ENCODE assay signal across 25 mouse cellular contexts in the genomic region with DNA sequence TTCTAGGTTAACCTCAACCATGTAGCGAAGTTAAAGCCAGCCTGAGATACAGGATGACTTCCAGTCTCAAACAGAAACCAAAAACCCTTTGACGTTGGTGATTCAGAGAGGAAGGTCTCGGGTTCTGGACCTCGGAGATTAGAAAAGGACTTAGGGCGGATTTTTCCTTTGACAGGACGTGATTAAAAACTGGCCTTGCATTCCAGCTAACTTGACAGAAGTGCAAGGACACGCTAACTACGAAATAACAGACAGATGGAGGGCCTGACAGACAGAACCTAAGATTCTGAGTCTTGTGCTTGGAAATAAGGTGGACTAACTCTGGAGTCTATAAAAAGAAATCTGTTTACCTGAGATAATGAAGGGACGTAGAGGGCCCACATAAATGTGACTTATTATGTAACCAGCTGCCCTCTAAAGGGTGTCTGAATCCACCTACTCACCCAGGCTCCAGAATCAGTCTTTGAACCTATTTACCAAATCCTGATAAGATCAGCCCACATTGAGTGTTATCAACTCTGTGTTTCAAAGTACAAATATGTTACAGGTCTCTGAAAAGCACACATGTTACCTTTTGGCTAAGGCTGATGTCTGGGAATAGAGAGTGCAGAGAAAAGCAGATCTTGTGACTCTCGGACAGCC. TPM values are rescaled to one million over a fixed set of nuclear protein-coding genes. Genes with fewer than 3 reads are reported as not detected.
DNase-seq lines count a peak whose midpoint lies in the region; ATAC-seq lines count a peak whose summit lies in the region.
"Had no signal": no experiment of that assay in that cellular context is flagged by ENCODE, and none has a peak within 500 bp of the region (broad histone marks: within the 10 kb centered on the region; RNA-seq: fewer than 3 reads in every experiment).

No protein-coding gene starts in this region.

- no peak overlapping the region for H3K9ac ChIP-seq in liver, embryonic 13.5 days
- H3K9ac ChIP-seq in stomach, embryonic 14.5 days (replicated peaks; ENCODE audit: low read depth, low read length), result no peak overlapping the region
- H3K9ac ChIP-seq in midbrain, embryonic 16.5 days (ENCODE audit: low read depth, low read length), result no peak overlapping the region
- H3K9ac ChIP-seq: heart, embryonic 12.5 days had no signal

- H3K36me3 ChIP-seq in liver, embryonic 13.5 days, result no peaks in the 10 kb centered on the region
- no peaks in the 10 kb centered on the region for H3K36me3 ChIP-seq in stomach, embryonic 14.5 days (ENCODE audit: control insufficient read depth, insufficient read depth, low read length)
- no peaks in the 10 kb centered on the region for H3K36me3 ChIP-seq in midbrain, embryonic 16.5 days (ENCODE audit: control insufficient read depth, insufficient read depth, low read length)
- H3K36me3 ChIP-seq: heart, embryonic 12.5 days; hindbrain, embryonic 10.5 days had no signal

- DNase-seq in heart, adult 11 months, result peak; percentile 15
- DNase-seq in heart, adult 18-20 months, result no peak
- DNase-seq in liver, embryonic 13.5 days, result no peak
- no peak for DNase-seq in ovary, postnatal 10 days (ENCODE audit: low spot score)
- DNase-seq in spleen, adult 12 weeks (ENCODE audit: low spot score), result no peak
- DNase-seq: adrenal gland, postnatal 10 days; cerebellum, adult 2 months; gastrocnemius, postnatal 10 days; heart, postnatal 10 days; kidney, adult 11 months; lung, adult 2 months; lung, postnatal 14 days; right cerebral cortex, postnatal 14 days; spleen, adult 18-20 months; thymus, adult 2 months; thymus, postnatal 4 days had no signal

- no peaks in the 10 kb centered on the region for H3K27me3 ChIP-seq in liver, embryonic 13.5 days
- H3K27me3 ChIP-seq in stomach, embryonic 14.5 days (ENCODE audit: control insufficient read depth, insufficient read depth, low read length), result no peaks in the 10 kb centered on the region
- no peaks in the 10 kb centered on the region for H3K27me3 ChIP-seq in midbrain, embryonic 16.5 days (ENCODE audit: control insufficient read depth, insufficient read depth, low read depth, low read length)
- H3K27me3 ChIP-seq: heart, embryonic 12.5 days had no signal

- H3K4me2 ChIP-seq in liver, embryonic 13.5 days, result no peak overlapping the region
- H3K4me2 ChIP-seq in stomach, embryonic 14.5 days (replicated peaks; ENCODE audit: low read depth, low read length), result no peak overlapping the region
- H3K4me2 ChIP-seq in midbrain, embryonic 16.5 days (ENCODE audit: low read length), result no peak overlapping the region
- H3K4me2 ChIP-seq: heart, embryonic 12.5 days; midbrain, embryonic 11.5 days had no signal

- H3K9me3 ChIP-seq in liver, embryonic 13.5 days (replicated peaks), result no peaks in the 10 kb centered on the region
- H3K9me3 ChIP-seq in stomach, embryonic 14.5 days (ENCODE audit: control insufficient read depth, low read depth, low read length), result no peaks in the 10 kb centered on the region
- no peaks in the 10 kb centered on the region for H3K9me3 ChIP-seq in midbrain, embryonic 16.5 days (replicated peaks; ENCODE audit: control insufficient read depth, low read length, poor library complexity, severe bottlenecking)
- H3K9me3 ChIP-seq: heart, embryonic 12.5 days; hindbrain, embryonic 10.5 days had no signal

- H3K27ac ChIP-seq in liver, embryonic 13.5 days, result peak overlapping the region; percentile 53
- no peak overlapping the region for H3K27ac ChIP-seq in stomach, embryonic 14.5 days (ENCODE audit: low read length)
- H3K27ac ChIP-seq in midbrain, embryonic 16.5 days (ENCODE audit: low read length), result no peak overlapping the region
- H3K27ac ChIP-seq: hindbrain, embryonic 10.5 days; kidney, postnatal 0 days had no signal

- H3K4me3 ChIP-seq in liver, embryonic 13.5 days (replicated peaks), result no peak overlapping the region
- no peak overlapping the region for H3K4me3 ChIP-seq in stomach, embryonic 14.5 days (ENCODE audit: low read depth, low read length)
- H3K4me3 ChIP-seq in midbrain, embryonic 16.5 days (ENCODE audit: low read depth, low read length), result no peak overlapping the region
- H3K4me3 ChIP-seq: heart, embryonic 12.5 days; hindbrain, embryonic 10.5 days had no signal

- H3K4me1 ChIP-seq in liver, embryonic 13.5 days (replicated peaks), result peaks cover 4% of the 10 kb centered on the region; the same call in 1 of the 2 replicates
- no peaks in the 10 kb centered on the region for H3K4me1 ChIP-seq in stomach, embryonic 14.5 days (ENCODE audit: control insufficient read depth, insufficient read depth, low read length)
- no peaks in the 10 kb centered on the region for H3K4me1 ChIP-seq in midbrain, embryonic 16.5 days (ENCODE audit: control insufficient read depth, insufficient read depth, low read length)
- H3K4me1 ChIP-seq: heart, embryonic 12.5 days; hindbrain, embryonic 10.5 days had no signal

- ATAC-seq in liver, embryonic 13.5 days (ENCODE audit: low read depth), result peak; percentile 68
- ATAC-seq in stomach, embryonic 14.5 days (ENCODE audit: insufficient number of reproducible peaks, insufficient read depth, low FRiP score, low read depth), result peak; percentile 71; the same call in 1 of the 2 replicates
- no peak for ATAC-seq in midbrain, embryonic 16.5 days
- ATAC-seq: forebrain, embryonic 14.5 days; hindbrain, embryonic 16.5 days; Patski had no signal

- WGBS in liver, embryonic 13.5 days (ENCODE audit: insufficient replicate concordance), result 43% methylated on average over 10 of the region's 10 CpGs
- WGBS in stomach, embryonic 14.5 days, result 46% methylated on average over 10 of the region's 10 CpGs
- WGBS in midbrain, embryonic 16.5 days, result 76% methylated on average over 10 of the region's 10 CpGs

RNA-seq across cellular contexts. Expression of gene Gcnt2, which starts 18.3 kb away (rescaled TPM):
- total RNA-seq in heart, adult 18-20 months (2021), result 1 to 10 TPM; 6.7 to 9.1 TPM
- polyA plus RNA-seq in liver, embryonic 13.5 days (2015; fragmentation: Nextera tagmentation; extraction: Ambion mirVana), result 0.77 and 1.3 TPM in 2 replicates
- 8.3 and 8.4 TPM in 2 replicates for polyA plus RNA-seq in stomach, embryonic 14.5 days (2014; fragmentation: Nextera tagmentation; extraction: Ambion mirVana)
- polyA plus RNA-seq in midbrain, embryonic 16.5 days (2015; fragmentation: Nextera tagmentation; extraction: Ambion mirVana), result 4.0 TPM in 2 replicates
